Mouse (Mus musculus): Measurements from ENCODE around the gene Prkce. TPM values are rescaled to one million over a fixed set of nuclear protein-coding genes. Genes with fewer than 3 reads are reported as not detected.

The Prkce gene
- polyA plus RNA-seq, 1 experiment from 2014 or later, result 5.2 TPM

DNA sequence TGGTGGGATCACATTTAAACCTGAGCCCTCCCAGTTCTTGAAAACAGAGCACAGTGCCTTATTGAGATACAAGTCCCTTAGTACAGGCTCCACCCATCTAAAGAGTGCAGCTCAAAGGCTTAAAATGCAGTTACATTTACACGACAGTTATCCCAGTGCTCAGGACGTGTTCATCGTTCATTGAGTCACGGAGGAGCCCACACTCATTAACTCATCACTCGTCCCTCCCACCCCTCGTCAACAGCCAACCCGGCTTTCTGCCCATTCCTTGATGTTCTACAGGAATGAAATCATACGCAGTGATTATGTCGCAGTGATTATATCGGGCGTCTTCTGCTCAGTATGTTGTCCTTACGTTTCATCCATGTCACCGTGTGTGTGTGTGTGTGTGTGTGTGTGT, 102.9 kb downstream of the Prkce start:
- no peaks in the 10 kb centered on the region for H3K36me3 ChIP-seq (ENCODE audit: control insufficient read depth, insufficient read depth)
- H3K9ac ChIP-seq (ENCODE audit: low read depth, low read length), result no peak overlapping the region
- ATAC-seq, result no peak

DNA sequence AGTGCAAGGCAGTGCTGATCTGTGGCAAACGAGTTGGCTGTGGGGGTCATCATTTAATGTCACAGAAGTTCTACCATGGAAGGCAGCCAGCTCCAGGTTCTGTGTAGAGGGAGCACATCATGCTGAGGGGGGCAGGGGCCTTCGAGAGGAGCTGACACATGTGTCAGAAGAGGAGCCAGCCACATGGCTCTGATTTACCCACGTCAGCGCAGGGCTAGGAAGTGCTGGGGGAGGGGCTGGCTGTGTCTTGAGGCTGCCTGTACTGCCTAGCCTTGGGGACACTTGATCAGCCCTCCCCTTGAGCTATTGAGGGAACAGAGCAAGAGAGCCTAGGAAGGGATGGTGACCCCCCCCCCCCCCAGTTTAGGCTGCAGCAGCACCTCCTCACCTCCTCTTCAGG, 103.7 kb downstream of the Prkce start:
- H3K4me1 ChIP-seq (replicated peaks; ENCODE audit: control insufficient read depth, insufficient read depth, low read length), result no peaks in the 10 kb centered on the region
- ATAC-seq, result no peak
- 59% methylated on average over 4 of the region's 4 CpGs for WGBS
- no peaks in the 10 kb centered on the region for H3K27me3 ChIP-seq (replicated peaks; ENCODE audit: control insufficient read depth, insufficient read depth, low read length)
- no peaks in the 10 kb centered on the region for H3K9me3 ChIP-seq (ENCODE audit: control insufficient read depth)
- H3K4me3 ChIP-seq (ENCODE audit: low read depth, low read length), result no peak overlapping the region
- H3K36me3 ChIP-seq (ENCODE audit: control insufficient read depth, insufficient read depth), result no peaks in the 10 kb centered on the region
- H3K27ac ChIP-seq (ENCODE audit: low read depth, low read length), result no peak overlapping the region
- no peak overlapping the region for H3K4me2 ChIP-seq (replicated peaks; ENCODE audit: low read depth)
- TF ChIP-seq CTCF (IDR thresholded peaks at IDR 0.05; ENCODE audit: low read depth), result no peak
- H3K9ac ChIP-seq (ENCODE audit: low read depth, low read length), result no peak overlapping the region

More for the DNA sequence above, 102.9 kb downstream of the Prkce start:
- Histone ChIP-seq H3K27ac (ENCODE audit: low read depth, low read length) (no peak overlapping the region), H3K9me3 (ENCODE audit: control insufficient read depth) (no peaks in the 10 kb centered on the region), H3K4me3 (ENCODE audit: low read depth, low read length) (no peak overlapping the region), H3K27me3 (replicated peaks; ENCODE audit: control insufficient read depth, insufficient read depth, low read length) (no peaks in the 10 kb centered on the region), H3K4me1 (replicated peaks; ENCODE audit: control insufficient read depth, insufficient read depth, low read length) (no peaks in the 10 kb centered on the region), H3K4me2 (replicated peaks; ENCODE audit: low read depth) (no peak overlapping the region)
- TF ChIP-seq CTCF (IDR thresholded peaks at IDR 0.05; ENCODE audit: low read depth), result no peak
- 94% methylated on average over 13 of the region's 13 CpGs for WGBS

DNA sequence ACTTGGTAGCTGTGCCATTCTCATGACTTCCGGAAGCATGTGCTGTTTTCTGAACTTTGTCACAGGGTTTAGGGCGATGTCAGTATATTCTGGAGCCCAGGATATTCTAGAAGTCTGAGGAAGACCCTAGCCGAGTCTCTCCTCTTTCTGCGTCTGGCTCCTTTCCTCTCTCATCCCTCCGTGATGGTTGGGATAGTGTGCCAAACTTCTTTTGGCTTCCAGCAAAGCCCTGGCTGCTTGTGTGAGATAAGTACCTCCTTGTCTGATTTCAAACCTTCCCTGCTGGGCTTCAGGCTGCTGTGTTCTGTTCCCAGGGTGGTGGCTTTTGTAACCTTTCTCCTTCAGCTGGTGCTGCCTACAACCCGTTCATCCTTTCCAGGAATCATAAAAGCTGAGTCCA, 105.4 kb downstream of the Prkce start:
- H3K4me3 ChIP-seq (ENCODE audit: low read depth, low read length), result no peak overlapping the region
- ATAC-seq, result no peak

DNA sequence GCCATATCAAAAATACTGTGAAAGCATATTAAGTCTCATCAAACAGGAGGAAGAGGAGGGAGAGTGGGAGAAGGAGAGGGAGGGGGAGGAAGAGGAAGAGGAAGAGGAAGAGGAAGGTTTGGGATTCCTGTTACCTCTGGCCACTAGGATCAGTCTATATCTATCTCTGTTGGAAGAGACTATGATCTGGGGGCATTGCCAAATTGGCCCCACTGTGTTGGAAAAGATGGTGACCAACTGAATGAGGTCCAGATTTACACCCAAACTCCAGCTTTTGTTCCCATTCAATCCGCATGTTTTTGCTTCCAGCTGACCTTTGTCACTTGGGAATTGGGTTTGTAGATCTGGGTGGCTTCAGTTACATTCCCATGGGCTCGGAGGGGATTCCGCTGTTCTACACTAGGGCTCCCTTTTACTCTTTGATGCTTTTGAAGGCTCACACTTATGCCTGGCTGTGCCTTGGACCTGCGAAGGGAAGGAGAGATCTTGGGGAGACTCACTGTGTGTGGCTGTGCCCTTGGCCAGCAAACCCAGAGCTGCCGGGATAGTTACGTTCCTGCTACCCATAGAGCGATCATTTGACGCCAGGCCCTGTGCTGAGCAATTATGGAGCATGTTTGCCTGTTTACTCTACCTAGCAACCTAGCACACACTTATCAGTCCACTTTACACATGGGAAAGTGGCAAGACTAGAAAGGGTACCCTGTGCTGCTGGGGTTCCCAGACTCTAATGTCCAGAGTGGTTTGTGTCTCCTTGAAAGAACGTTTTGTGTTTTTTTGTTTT, 106.2 kb downstream of the Prkce start:
- 85% methylated on average over 9 of the region's 9 CpGs for WGBS
- ATAC-seq, result no peak
- TF ChIP-seq CTCF (IDR thresholded peaks at IDR 0.05; ENCODE audit: low read depth), result no peak
- H3K4me1 ChIP-seq (replicated peaks; ENCODE audit: control insufficient read depth, insufficient read depth, low read length), result peaks cover 6% of the 10 kb centered on the region; the same call in 1 of the 2 replicates
- H3K36me3 ChIP-seq (ENCODE audit: control insufficient read depth, insufficient read depth), result no peaks in the 10 kb centered on the region
- no peak overlapping the region for H3K4me3 ChIP-seq (ENCODE audit: low read depth, low read length)
- H3K9ac ChIP-seq (ENCODE audit: low read depth, low read length), result no peak overlapping the region
- H3K9me3 ChIP-seq (ENCODE audit: control insufficient read depth), result no peaks in the 10 kb centered on the region
- no peak overlapping the region for H3K27ac ChIP-seq (ENCODE audit: low read depth, low read length)
- H3K27me3 ChIP-seq (replicated peaks; ENCODE audit: control insufficient read depth, insufficient read depth, low read length), result no peaks in the 10 kb centered on the region
- no peak overlapping the region for H3K4me2 ChIP-seq (replicated peaks; ENCODE audit: low read depth)

More for the DNA sequence above, 105.4 kb downstream of the Prkce start:
- Histone ChIP-seq H3K36me3 (ENCODE audit: control insufficient read depth, insufficient read depth) (no peaks in the 10 kb centered on the region), H3K9me3 (ENCODE audit: control insufficient read depth) (no peaks in the 10 kb centered on the region), H3K27me3 (replicated peaks; ENCODE audit: control insufficient read depth, insufficient read depth, low read length) (no peaks in the 10 kb centered on the region), H3K27ac (ENCODE audit: low read depth, low read length) (no peak overlapping the region), H3K4me1 (replicated peaks; ENCODE audit: control insufficient read depth, insufficient read depth, low read length) (no peaks in the 10 kb centered on the region), H3K4me2 (replicated peaks; ENCODE audit: low read depth) (no peak overlapping the region), H3K9ac (ENCODE audit: low read depth, low read length) (no peak overlapping the region)
- 57% methylated on average over 6 of the region's 6 CpGs for WGBS
- no peak for TF ChIP-seq CTCF (IDR thresholded peaks at IDR 0.05; ENCODE audit: low read depth)

DNA sequence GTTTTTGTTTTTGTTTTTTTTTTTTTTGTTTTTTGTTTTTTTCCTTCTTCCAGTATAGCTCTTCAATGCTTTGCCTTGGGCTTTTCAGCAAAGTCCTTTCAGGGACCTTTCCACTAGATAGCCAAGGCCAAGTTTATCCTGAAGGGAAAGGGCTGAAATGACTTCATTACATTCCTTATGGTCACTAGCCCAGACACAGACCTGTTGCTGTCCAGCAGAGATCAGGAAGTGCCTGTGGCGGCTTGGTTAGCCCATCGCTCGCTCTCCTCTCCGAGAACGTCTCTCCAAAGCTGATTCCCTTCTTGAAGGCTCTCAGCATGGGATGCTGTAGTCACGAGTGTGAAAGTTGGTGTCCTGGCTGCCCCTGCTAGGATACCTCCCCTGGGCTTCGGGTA, 106.8 kb downstream of the Prkce start:
- no peak for TF ChIP-seq CTCF (IDR thresholded peaks at IDR 0.05; ENCODE audit: low read depth)
- Histone ChIP-seq H3K4me1 (replicated peaks; ENCODE audit: control insufficient read depth, insufficient read depth, low read length) (peaks cover 10% of the 10 kb centered on the region; the same call in 1 of the 2 replicates), H3K9ac (ENCODE audit: low read depth, low read length) (no peak overlapping the region), H3K4me3 (ENCODE audit: low read depth, low read length) (no peak overlapping the region), H3K9me3 (ENCODE audit: control insufficient read depth) (no peaks in the 10 kb centered on the region), H3K27ac (ENCODE audit: low read depth, low read length) (no peak overlapping the region), H3K4me2 (replicated peaks; ENCODE audit: low read depth) (no peak overlapping the region), H3K27me3 (replicated peaks; ENCODE audit: control insufficient read depth, insufficient read depth, low read length) (no peaks in the 10 kb centered on the region), H3K36me3 (ENCODE audit: control insufficient read depth, insufficient read depth) (no peaks in the 10 kb centered on the region)
- 87% methylated on average over 7 of the region's 7 CpGs for WGBS
- no peak for ATAC-seq

DNA sequence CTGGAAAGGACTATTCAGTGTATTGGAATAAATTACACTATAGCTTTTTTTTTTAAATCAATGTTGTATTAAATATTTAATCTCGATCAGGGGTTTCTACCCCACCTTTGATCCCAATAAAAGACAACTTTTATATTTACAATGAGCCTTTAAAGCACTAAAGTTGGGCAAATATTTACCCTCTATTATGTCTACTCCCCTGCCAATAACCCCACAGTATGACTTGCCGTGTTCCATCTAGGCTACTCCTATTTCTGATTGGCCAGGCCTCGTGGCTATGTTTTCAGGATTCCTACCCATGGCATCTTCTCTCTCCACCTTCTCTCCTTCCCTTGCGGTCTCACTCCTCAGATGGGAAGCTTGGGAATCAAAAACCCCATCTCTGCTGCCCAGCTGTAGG, 108.8 kb downstream of the Prkce start:
- 46% methylated on average over 4 of the region's 4 CpGs for WGBS
- ATAC-seq, result peak; percentile 56

More for the DNA sequence above, 108.8 kb downstream of the Prkce start:
- Histone ChIP-seq H3K4me3 (ENCODE audit: low read depth, low read length) (no peak overlapping the region), H3K27ac (ENCODE audit: low read depth, low read length) (no peak overlapping the region), H3K4me2 (replicated peaks; ENCODE audit: low read depth) (no peak overlapping the region), H3K36me3 (ENCODE audit: control insufficient read depth, insufficient read depth) (no peaks in the 10 kb centered on the region), H3K27me3 (replicated peaks; ENCODE audit: control insufficient read depth, insufficient read depth, low read length) (no peaks in the 10 kb centered on the region), H3K9ac (ENCODE audit: low read depth, low read length) (no peak overlapping the region), H3K9me3 (ENCODE audit: control insufficient read depth) (no peaks in the 10 kb centered on the region), H3K4me1 (replicated peaks; ENCODE audit: control insufficient read depth, insufficient read depth, low read length) (peaks cover 13% of the 10 kb centered on the region; the same call in 1 of the 2 replicates)
- no peak for TF ChIP-seq CTCF (IDR thresholded peaks at IDR 0.05; ENCODE audit: low read depth)
